Mouse (Mus musculus): Measurements from ENCODE around the gene Adamtsl2. TPM values are rescaled to one million over a fixed set of nuclear protein-coding genes. Genes with fewer than 3 reads are reported as not detected.
A peak's percentile ranks its signal among the peaks of the same experiment; 100 is the strongest.

Adamtsl2 gene
- total RNA-seq, 2 experiments from 2014 or later: 16.2 to 21.4 TPM

DNA sequence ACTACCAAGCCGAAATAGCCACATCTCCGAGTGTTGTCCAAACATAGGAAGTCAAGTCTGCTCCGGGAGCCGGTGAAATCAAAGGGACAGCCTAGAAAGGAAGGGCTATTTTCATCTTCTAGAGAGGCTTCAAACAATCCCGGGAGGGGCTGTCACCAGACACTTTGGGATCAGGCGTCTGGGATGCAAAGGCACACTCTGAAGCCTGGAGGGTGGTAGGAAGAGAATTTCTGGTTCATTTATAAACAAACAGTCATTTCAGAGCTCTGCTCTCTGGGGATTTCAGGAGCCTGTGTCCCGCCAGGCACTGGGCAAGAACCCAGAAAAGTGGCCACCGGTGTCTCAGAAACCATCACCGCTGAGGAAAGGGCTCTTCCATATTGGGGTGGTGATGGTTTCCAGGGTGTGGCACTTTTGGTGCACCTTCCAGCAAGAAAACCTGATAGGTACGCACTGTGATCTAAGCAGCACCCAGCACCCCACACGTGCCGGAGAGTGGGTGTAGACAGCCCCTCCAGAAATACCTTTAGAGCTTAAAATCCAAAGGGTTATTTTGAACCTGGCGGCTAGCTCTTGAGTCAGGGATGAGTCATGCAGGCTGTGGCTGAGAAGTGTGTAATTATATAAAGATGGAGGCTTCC is 17.3 kb downstream of the Adamtsl2 start:
- no peak for TF ChIP-seq CTCF (IDR thresholded peaks at IDR 0.05)
- intact Hi-C loops (cut with DNase I): loop anchor here (5.0 kb wide), 1 partner anchor 71 kb away; the partner anchor contains the start of gene Dbh
- Histone ChIP-seq H3K27ac (peak overlapping the region; percentile 93), H3K4me3 (no peak overlapping the region)
- DNase-seq (ENCODE audit: extremely low spot score in 1 of 2, low spot score in 2 of 2): peak; percentile 64 to 71

- no peak for TF ChIP-seq CTCF (IDR thresholded peaks at IDR 0.05)
- DNase-seq (ENCODE audit: extremely low spot score in 1 of 2, low spot score in 2 of 2): no peak
- peak overlapping the region; percentile 93 for H3K27ac ChIP-seq
These were observed 18.1 kb downstream of the Adamtsl2 start for GRCm38 (mm10) chr2:27097241-27097656.

GRCm38 (mm10) chr2:27097776-27098175 is 18.6 kb downstream of the Adamtsl2 start:
- Histone ChIP-seq H3K4me3 (no peak overlapping the region), H3K27ac (peak overlapping the region; percentile 93)
- no peak for DNase-seq (ENCODE audit: extremely low spot score in 1 of 2, low spot score in 2 of 2)
- no peak for TF ChIP-seq CTCF (IDR thresholded peaks at IDR 0.05)
- intact Hi-C loops (cut with DNase I): loop anchor here (5.0 kb wide), 1 partner anchor 70 kb away; the partner anchor contains the start of gene Dbh

More at GRCm38 (mm10) chr2:27097241-27097656, 18.1 kb downstream of the Adamtsl2 start:
- intact Hi-C loops (cut with DNase I): loop anchor here (5.0 kb wide), 1 partner anchor 70 kb away; the partner anchor contains the start of gene Dbh
- no peak overlapping the region for H3K4me3 ChIP-seq

DNA sequence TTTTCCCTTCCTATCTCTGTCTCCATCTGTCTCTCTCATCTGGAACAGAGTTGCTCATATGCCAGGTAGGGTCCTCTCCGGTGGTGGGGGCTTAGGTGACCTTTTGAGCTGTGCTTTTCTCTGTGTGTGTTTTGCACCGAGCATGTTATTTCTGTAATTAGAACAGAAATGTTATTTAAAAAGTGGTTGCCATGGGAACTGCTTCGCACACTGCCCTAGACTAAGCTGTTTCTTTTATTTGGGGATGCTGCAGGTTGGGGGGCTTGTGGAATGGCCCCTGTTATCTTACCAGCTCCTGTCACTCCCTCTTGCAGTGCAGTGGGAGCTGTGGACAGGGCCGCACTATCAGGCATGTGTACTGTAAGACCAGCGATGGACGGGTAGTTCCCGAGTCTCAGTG is 24.4 kb downstream of the Adamtsl2 start:
- no peak overlapping the region for H3K4me3 ChIP-seq
- peak overlapping the region; percentile 84 for H3K27ac ChIP-seq
- intact Hi-C loops (cut with DNase I): no loop called here
- TF ChIP-seq CTCF (IDR thresholded peaks at IDR 0.05): no peak
- no peak for DNase-seq (ENCODE audit: extremely low spot score in 1 of 2, low spot score in 2 of 2)

DNA sequence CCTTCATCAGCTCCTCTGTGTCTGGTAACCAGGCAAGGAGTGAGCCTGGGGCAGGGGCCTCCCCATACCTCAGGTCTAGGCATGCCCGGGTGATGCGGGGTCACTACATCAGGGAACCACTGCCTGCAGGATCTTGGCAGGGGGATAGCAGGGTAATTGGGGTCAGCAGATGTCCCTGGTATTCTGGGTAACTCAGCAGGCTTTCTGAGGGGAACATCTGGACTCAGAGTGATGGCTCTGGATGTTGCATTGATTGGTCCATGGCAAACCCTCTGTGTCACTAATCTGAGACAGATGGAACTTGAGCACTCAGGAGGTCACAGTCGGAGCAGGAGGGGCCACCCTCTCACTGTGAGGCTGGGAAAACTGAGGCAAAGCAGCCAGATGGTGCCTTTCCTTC is 27.6 kb downstream of the Adamtsl2 start:
- DNase-seq (ENCODE audit: extremely low spot score in 1 of 2, low spot score in 2 of 2): no peak

DNA sequence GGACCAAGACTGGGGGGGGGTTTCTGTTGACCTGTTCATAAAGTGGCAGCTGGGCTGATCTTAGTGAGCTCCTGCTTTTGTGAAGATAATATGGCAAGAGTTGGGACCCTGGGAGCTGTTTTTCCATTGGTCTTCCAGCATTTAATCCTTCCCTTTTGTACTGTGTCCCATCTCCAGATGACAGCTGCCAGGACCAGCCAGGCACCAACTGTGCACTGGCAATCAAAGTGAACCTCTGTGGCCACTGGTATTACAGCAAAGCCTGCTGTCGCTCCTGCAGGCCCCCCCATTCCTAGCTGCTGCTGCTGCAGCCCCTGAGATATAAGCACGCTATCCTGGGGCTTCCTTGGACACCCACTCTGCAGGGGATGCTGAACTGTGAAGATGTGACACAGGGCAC is 29.0 kb downstream of the Adamtsl2 start:
- TF ChIP-seq CTCF (IDR thresholded peaks at IDR 0.05): no peak
- H3K4me3 ChIP-seq: no peak overlapping the region
- intact Hi-C loops (cut with DNase I): no loop called here
- H3K27ac ChIP-seq: no peak overlapping the region
- no peak for DNase-seq (ENCODE audit: extremely low spot score in 1 of 2, low spot score in 2 of 2)

More for the DNA sequence above, 27.6 kb downstream of the Adamtsl2 start:
- Histone ChIP-seq H3K4me3 (no peak overlapping the region), H3K27ac (no peak overlapping the region)
- intact Hi-C loops (cut with DNase I): no loop called here
- no peak for TF ChIP-seq CTCF (IDR thresholded peaks at IDR 0.05)

- no peak for TF ChIP-seq CTCF (IDR thresholded peaks at IDR 0.05)
- no peak for DNase-seq (ENCODE audit: extremely low spot score in 1 of 2, low spot score in 2 of 2)
- intact Hi-C loops (cut with DNase I): no loop called here
- Histone ChIP-seq H3K4me3 (no peak overlapping the region), H3K27ac (no peak overlapping the region; the same call in 1 of the 2 replicates)
These were observed 29.9 kb downstream of the Adamtsl2 start for GRCm38 (mm10) chr2:27109052-27109451.

GRCm38 (mm10) chr2:27112585-27112984 is 33.4 kb downstream of the Adamtsl2 start:
- intact Hi-C loops (cut with DNase I): no loop called here
- no peak overlapping the region for H3K4me3 ChIP-seq
- peak overlapping the region; percentile 18; the same call in 1 of the 2 replicates for H3K27ac ChIP-seq
- TF ChIP-seq CTCF (IDR thresholded peaks at IDR 0.05): no peak
- DNase-seq (ENCODE audit: extremely low spot score in 1 of 2, low spot score in 2 of 2): no peak

DNA sequence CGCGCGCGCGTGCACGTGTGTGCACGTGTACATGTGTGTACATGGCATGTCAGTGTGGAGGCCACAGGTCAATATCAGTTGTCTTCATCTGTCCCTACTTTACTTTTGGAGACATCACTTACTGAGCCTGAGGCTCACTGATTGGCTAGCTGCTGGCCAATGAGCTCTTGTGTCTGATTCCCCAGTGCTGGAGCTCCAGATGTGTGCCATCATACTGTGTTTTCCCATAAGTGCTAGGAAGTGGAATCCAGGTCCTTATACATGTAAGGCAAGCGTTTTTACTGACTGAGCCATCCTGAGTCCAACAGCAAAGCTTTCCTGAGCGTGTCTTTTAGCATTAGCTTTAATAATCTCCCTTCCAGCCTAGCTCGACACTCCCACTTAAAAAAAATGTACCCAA is 35.0 kb downstream of the Adamtsl2 start:
- DNase-seq (ENCODE audit: extremely low spot score in 1 of 2, low spot score in 2 of 2): no peak
- intact Hi-C loops (cut with DNase I): no loop called here
- no peak for TF ChIP-seq CTCF (IDR thresholded peaks at IDR 0.05)
- no peak overlapping the region for H3K27ac ChIP-seq
- H3K4me3 ChIP-seq: no peak overlapping the region

DNA sequence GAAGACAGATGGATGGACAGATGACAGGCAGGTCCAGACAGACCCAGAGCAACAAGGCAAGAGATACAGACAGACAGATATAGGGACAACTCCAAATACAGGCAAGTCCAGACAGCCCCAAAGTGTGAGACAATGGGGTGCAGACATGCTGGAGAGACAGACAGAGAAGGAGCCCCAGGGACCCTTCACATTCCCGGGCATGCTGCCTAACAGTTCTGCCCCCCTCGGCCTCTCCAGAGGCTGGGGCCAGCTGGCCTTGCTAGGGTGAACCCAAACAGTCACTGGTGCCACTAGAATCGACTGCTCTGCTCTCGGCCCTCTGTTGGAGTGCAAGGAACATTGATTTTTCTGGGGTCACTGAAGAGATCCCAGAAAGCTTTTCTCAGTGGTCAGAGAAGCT is 39.3 kb downstream of the Adamtsl2 start:
- H3K27ac ChIP-seq: no peak overlapping the region
- intact Hi-C loops (cut with DNase I): no loop called here
- H3K4me3 ChIP-seq: no peak overlapping the region
- no peak for DNase-seq (ENCODE audit: extremely low spot score in 1 of 2, low spot score in 2 of 2)
- TF ChIP-seq CTCF (IDR thresholded peaks at IDR 0.05): no peak

- no peak for DNase-seq (ENCODE audit: extremely low spot score in 1 of 2, low spot score in 2 of 2)
- Histone ChIP-seq H3K27ac (no peak overlapping the region), H3K4me3 (no peak overlapping the region)
- TF ChIP-seq CTCF (IDR thresholded peaks at IDR 0.05): no peak
- intact Hi-C loops (cut with DNase I): no loop called here
These were observed 40.6 kb downstream of the Adamtsl2 start for GRCm38 (mm10) chr2:27119766-27120165.

DNA sequence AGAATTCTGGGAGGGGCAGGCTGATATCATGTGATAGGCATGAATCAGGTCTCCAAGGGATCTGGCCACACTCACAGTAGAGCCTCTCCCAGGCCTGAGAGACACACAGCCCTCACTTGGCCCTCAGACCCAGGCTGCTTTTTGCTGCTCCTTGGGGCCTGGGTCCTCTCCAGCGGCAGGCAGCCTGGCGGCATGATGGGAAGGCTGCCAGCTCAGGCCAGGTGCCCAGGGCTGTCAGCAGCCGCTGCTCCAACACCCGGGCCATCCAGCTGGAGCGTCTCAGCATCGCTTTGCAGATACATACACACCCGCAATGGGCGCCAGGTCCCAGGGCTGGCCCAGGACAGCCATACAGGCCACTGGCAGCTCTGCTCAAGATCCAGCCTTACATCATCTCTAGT is 41.1 kb downstream of the Adamtsl2 start:
- no peak for DNase-seq (ENCODE audit: extremely low spot score in 1 of 2, low spot score in 2 of 2)
- no peak overlapping the region for H3K27ac ChIP-seq
- TF ChIP-seq CTCF (IDR thresholded peaks at IDR 0.05): no peak
- H3K4me3 ChIP-seq: no peak overlapping the region
- intact Hi-C loops (cut with DNase I): no loop called here
